Mouse (Mus musculus): ENCODE data around the gene Gpd1l. TPM values are rescaled to one million over a fixed set of nuclear protein-coding genes. Genes with fewer than 3 reads are reported as not detected.
"Not testable (repeated sequence)": the region's sequence is repeated elsewhere in the genome, so short reads cannot be mapped to it uniquely, and the experiment has no call there.

The Gpd1l gene
- 13.6 and 15.2 TPM in 2 replicates for polyA plus RNA-seq (2016; fragmentation: Nextera tagmentation; extraction: Ambion mirVana)

DNA sequence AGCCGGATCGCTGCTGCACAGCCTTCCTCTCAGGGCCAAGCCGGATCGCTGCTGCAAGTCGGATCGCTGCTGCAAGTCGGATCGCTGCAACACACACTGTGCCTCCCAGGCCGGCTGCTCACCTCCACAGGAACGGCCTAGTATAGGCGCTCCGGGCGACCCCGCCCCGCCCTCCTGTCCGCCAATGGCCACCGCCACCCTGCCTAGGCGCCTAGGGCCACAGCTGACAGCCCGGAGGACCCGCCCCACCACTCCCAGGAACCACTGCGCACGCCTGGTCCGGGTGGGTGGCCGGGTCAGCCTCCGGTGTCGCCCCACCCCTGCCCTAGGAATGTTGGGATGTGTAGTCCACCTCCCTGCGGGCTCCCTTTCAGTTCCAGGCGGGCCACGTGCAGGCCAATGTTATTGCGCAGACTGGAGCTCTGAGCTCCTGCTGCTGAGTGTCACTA lies at the start of gene Gpd1l:
TSS of gene Gpd1l (minus strand) at position 265 of the 449 bp plus-strand sequence.
- no peaks in the 10 kb centered on the region for H3K9me3 ChIP-seq (replicated peaks)
- H3K27me3 ChIP-seq (ENCODE audit: low read depth, poor library complexity, severe bottlenecking): peaks cover 11% of the 10 kb centered on the region
- H3K4me1 ChIP-seq: peaks cover 32% of the 10 kb centered on the region
- under 1% methylated on average over 30 of the region's 30 CpGs for WGBS
- peak within 1 kb of the TSS; percentile 76 for H3K4me3 ChIP-seq
- DNase-seq (ENCODE audit: low spot score): peak; percentile 97
- H3K36me3 ChIP-seq: no peaks in the 10 kb centered on the region
- H3K27ac ChIP-seq (replicated peaks): peak within 1 kb of the TSS; percentile 83

DNA sequence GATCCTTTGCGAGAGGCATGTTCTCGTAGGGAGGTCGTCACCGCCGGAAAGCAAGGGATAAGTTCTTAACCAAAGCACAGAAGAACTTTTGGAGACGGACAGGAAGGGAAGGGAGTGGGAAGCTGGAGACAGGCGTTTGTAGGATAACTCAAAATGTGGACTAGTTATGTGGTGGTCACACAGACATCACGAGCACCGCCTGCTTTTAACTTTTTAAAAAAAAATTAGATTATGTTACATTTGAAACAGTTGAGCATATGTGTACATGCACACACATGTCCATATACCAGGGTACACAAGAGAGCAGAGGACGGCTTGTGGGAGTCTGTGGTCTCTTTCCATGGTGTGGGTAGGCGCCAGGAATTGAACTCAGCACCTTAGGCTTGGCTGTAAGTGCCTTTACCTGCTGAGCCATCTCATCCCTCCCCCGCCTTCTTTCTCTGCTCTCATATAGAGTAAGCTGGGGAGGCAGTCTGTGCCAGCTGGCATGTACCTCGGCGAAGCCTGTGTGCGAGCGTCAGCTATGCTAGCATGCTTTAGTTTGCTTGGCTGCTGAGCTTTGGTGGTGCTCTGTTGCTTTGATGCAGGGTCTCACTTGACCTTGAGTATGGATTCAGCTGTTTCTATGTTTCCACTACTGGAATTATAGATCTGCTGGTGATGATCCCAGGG lies 49.0 kb upstream of the Gpd1l start, which contains the start of gene Rps27rt:
TSS of gene Rps27rt (minus strand) at position 51 of the 672 bp plus-strand sequence.
- H3K4me3 ChIP-seq: no peak within 1 kb of the TSS
- WGBS: 93% methylated on average over 16 of the region's 16 CpGs
- H3K36me3 ChIP-seq: no peaks in the 10 kb centered on the region
- H3K27me3 ChIP-seq (ENCODE audit: low read depth, poor library complexity, severe bottlenecking): peaks cover 25% of the 10 kb centered on the region
- H3K9me3 ChIP-seq (replicated peaks): 0 out of 2 replicates have a peak, but pooled peaks cover 4% of the 10 kb centered on the region
- peaks cover 22% of the 10 kb centered on the region for H3K4me1 ChIP-seq
- H3K27ac ChIP-seq (replicated peaks): no peak within 1 kb of the TSS
- no peak for DNase-seq (ENCODE audit: low spot score)

DNA sequence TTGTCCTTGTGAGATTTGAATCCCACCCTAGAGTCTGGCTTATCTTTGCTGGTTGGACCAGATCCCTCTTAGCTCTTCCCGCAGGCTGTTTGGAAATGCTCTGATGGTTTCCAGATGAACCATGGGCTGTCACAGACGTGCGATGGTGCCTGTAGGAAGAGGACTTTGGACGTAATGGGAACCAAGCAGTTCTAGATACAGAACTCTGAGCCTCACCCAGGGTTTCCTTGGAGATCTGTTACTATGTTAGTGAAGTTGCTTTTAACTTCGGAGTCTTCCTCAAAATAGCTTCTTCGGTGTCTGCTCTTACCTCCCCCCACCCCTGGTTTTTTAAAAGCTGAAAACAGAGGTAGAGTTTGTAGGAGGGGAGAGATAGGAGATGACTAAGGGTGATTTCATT lies 46.2 kb upstream of the Gpd1l start:
- H3K9me3 ChIP-seq (replicated peaks): 0 out of 2 replicates have a peak, but pooled peaks cover 4% of the 10 kb centered on the region
- peaks cover 50% of the 10 kb centered on the region for H3K27me3 ChIP-seq (ENCODE audit: low read depth, poor library complexity, severe bottlenecking)
- no peaks in the 10 kb centered on the region for H3K36me3 ChIP-seq
- H3K27ac ChIP-seq (replicated peaks): no peak overlapping the region
- no peak overlapping the region for H3K4me3 ChIP-seq
- WGBS: 74% methylated on average over 6 of the region's 6 CpGs
- H3K4me1 ChIP-seq: peaks cover 25% of the 10 kb centered on the region
- no peak for DNase-seq (ENCODE audit: low spot score)

DNA sequence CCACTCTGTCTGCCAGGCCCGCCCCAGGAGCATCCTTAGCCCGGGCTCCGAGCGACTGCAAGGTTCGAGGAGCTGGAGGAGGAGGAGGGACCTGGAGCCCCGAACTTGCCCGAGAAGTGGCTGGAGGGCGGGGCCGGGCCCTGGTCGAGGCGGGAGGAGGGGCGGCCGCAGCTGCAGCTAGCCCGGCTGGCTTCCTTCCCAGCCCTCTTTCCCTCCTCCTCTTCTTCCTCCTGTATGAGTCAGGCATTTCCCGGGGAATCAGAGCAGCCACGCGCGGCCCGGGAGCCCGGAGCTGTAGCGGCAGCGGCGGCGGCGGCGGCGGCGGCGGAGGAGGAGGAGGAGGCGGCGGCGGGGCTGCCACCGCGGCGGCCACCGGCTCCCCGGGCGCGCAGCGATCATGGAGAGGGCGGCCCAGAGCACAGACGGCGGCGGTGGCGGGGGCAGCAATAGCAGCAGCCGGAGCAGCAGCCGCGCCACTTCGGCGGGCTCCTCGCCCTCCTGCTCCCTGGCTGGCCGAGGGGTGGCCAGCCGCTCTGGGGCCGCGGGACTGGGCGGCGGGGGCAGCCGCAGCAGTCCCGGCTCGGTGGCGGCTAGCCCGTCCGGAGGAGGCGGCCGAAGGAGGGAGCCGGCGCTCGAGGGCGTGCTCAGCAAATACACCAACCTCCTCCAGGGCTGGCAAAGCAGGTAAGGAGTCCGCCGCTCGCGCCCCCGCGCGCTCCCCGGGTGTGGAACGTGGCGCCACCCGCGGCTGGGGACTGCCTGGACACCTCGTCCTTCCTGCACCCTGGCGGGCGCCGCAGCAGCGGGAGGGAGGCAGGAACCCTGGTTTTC lies 44.7 kb upstream of the Gpd1l start, which contains the start of gene Osbpl10:
TSS of gene Osbpl10 (plus strand) at position 289 of the 831 bp plus-strand sequence.
- WGBS: under 1% methylated on average over 75 of the region's 86 CpGs
- Histone ChIP-seq H3K27ac (replicated peaks) (peak within 1 kb of the TSS; percentile 91), H3K9me3 (replicated peaks) (no peaks in the 10 kb centered on the region), H3K4me1 (peaks cover 25% of the 10 kb centered on the region), H3K36me3 (no peaks in the 10 kb centered on the region), H3K4me3 (peak within 1 kb of the TSS; percentile 83), H3K27me3 (ENCODE audit: low read depth, poor library complexity, severe bottlenecking) (peaks cover 50% of the 10 kb centered on the region)
- peak; percentile 81 for DNase-seq (ENCODE audit: low spot score)

DNA sequence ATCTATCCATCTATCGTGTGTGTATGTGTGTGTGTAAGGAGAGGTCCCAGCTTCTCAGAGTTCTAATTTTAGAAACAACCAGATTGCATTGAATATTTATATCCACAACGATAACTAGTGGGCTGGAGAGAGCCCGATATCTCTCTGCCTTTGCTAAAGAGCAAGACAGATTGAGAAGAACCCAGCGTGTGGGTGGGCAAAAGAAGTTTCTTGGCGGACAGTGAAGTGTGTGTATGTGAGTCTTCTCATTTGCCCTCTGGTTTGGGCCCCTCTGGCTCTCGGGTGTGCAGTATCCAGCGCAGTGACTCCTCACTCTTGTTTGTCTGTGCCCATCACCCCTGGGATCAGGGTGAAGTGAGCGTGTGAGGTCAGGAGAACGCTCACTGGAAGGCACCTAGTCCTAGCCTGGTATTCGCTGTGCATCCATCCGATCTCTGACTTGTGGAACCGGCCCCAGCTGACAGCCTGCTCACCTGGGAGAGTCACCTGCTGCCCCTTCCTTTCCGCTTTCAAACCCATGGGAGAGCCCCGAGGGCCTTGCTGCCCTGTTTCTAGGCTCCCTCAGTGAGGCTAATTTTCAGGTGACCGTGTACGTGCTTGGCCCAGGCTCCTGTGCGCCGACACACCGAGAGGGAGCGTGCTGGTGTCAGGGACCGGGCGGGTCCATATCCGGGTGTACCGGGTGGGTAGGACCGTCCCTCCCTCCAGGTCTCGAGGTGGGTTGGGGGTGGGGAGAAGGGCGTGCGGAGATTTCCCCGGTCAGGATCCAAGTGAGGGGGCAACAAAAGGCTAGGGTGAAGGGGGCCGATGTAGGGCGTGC lies 43.9 kb upstream of the Gpd1l start:
- peak overlapping the region; percentile 91 for H3K27ac ChIP-seq (replicated peaks)
- H3K9me3 ChIP-seq (replicated peaks): no peaks in the 10 kb centered on the region
- DNase-seq (ENCODE audit: low spot score): no peak
- peaks cover 25% of the 10 kb centered on the region for H3K4me1 ChIP-seq
- WGBS: 9% methylated on average over 30 of the region's 31 CpGs
- H3K4me3 ChIP-seq: peak overlapping the region; percentile 83
- H3K27me3 ChIP-seq (ENCODE audit: low read depth, poor library complexity, severe bottlenecking): peaks cover 50% of the 10 kb centered on the region
- H3K36me3 ChIP-seq: no peaks in the 10 kb centered on the region

DNA sequence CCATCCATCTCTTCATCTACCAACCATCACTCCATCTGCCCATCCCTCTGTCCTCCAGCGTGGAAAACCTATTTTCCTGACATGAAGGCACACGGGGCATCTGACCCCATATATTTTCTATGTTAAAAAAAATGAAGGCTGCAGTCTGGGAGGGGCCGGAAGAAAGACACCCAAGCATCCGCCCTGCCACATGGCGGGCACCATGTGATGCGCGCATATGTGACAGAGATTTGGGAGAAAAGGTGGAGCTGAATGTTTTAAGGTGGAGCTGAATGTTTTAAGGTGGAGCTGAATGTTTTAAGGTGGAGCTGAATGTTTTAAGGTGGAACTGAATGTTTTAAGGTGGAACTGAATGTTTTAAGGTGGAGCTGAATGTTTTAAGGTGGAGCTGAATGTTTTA lies 32.5 kb upstream of the Gpd1l start:
- 87% methylated on average over 7 of the region's 7 CpGs for WGBS
- H3K27me3 ChIP-seq (ENCODE audit: low read depth, poor library complexity, severe bottlenecking); H3K36me3 ChIP-seq; H3K27ac ChIP-seq (replicated peaks); H3K4me3 ChIP-seq; DNase-seq (ENCODE audit: low spot score); H3K9me3 ChIP-seq (replicated peaks); H3K4me1 ChIP-seq: not testable (repeated sequence)

DNA sequence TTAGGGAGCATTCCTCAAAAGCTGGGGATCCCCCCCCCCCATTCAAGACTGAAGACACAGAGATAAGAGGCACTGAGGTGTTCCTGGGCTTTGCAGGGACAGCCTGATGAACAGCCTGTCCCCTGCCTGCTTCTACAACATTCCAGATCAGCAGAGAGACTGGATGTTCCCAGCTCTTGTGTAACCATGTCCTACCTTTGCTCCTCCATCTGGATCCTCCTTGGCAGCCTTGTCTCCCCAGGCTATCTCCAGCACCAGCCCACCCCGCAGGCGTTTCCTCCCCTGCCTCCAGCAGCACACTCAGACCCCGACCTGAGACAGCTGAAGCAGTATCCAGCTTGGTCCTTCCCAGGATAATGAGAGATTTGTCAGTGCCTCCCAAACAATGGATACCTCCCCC lies 30.3 kb upstream of the Gpd1l start:
- Histone ChIP-seq H3K4me3 (no peak overlapping the region), H3K9me3 (replicated peaks) (peaks cover 4% of the 10 kb centered on the region; the same call in 1 of the 2 replicates), H3K27me3 (ENCODE audit: low read depth, poor library complexity, severe bottlenecking) (no peaks in the 10 kb centered on the region), H3K4me1 (peaks cover 4% of the 10 kb centered on the region; the same call in 1 of the 2 replicates), H3K27ac (replicated peaks) (no peak overlapping the region), H3K36me3 (no peaks in the 10 kb centered on the region)
- DNase-seq (ENCODE audit: low spot score): no peak
- 60% methylated on average over 3 of the region's 3 CpGs for WGBS

DNA sequence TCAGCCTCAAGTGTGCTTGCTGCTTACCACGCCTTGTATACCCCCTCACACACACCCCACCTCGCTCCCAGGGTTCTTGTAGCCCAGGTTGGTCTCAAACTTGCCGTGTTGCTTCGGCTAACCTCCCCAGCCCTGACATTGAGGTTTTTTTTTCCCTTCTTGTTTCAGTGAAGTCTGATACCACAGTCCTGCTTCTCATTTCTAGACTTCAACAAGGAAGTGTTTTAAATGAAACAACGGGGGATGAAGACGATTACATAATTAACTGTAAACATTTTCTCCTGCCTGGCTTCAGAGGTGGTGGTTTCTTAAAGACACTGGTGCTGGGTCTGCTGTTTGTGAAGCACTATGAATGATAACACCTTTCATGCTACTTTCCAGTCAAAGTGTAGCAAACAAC lies 27.1 kb upstream of the Gpd1l start:
- H3K9me3 ChIP-seq (replicated peaks): peaks cover 4% of the 10 kb centered on the region; the same call in 1 of the 2 replicates
- H3K36me3 ChIP-seq: no peaks in the 10 kb centered on the region
- peaks cover 4% of the 10 kb centered on the region; the same call in 1 of the 2 replicates for H3K4me1 ChIP-seq
- no peaks in the 10 kb centered on the region for H3K27me3 ChIP-seq (ENCODE audit: low read depth, poor library complexity, severe bottlenecking)
- whole genome bisulfite sequencing: 88% methylated on average over 6 of the region's 6 CpGs
- no peak for DNase-seq (ENCODE audit: low spot score)
- H3K27ac ChIP-seq (replicated peaks): no peak overlapping the region
- H3K4me3 ChIP-seq: no peak overlapping the region

DNA sequence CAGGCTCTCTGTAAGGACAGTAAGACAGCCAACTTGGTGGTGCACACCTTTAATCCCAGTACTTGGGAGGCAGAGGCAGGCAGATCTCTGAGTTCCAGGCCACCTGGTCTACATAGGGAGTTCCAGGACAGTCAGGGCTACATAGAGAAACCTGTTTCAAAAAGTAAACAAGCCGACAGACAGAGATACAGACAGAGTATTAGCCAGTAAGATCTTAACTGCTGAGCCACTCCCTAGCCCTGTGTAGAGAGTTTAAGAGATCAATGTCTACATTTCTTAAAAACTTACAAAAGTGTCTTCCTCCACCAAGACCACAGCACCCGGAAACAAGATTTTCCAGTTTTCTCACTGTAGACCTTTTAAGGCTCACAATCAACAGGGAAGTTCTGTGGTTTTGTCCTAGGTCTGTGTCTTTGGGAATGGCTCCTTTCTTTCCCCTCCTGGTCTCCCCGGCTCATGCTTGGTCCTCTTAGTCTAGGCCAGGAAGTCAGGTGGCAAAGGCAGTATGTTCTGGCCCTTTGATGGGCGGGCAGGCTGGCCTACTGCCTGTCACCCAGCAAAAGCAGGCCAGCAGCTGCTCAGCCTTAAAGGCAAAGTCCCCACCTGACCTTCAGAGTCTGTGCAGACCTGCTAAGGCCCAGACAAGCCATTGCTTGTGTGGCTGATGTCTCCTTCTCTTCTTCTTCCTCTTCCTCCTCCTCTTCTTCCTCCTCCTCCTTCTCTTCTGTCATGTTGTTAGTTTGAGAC lies 26.4 kb upstream of the Gpd1l start:
- no peak for DNase-seq (ENCODE audit: low spot score)
- Histone ChIP-seq H3K9me3 (replicated peaks) (peaks cover 4% of the 10 kb centered on the region; the same call in 1 of the 2 replicates), H3K4me1 (peaks cover 4% of the 10 kb centered on the region; the same call in 1 of the 2 replicates), H3K36me3 (no peaks in the 10 kb centered on the region), H3K27me3 (ENCODE audit: low read depth, poor library complexity, severe bottlenecking) (no peaks in the 10 kb centered on the region), H3K27ac (replicated peaks) (no peak overlapping the region), H3K4me3 (no peak overlapping the region)
- 81% methylated on average over 4 of the region's 4 CpGs for WGBS

DNA sequence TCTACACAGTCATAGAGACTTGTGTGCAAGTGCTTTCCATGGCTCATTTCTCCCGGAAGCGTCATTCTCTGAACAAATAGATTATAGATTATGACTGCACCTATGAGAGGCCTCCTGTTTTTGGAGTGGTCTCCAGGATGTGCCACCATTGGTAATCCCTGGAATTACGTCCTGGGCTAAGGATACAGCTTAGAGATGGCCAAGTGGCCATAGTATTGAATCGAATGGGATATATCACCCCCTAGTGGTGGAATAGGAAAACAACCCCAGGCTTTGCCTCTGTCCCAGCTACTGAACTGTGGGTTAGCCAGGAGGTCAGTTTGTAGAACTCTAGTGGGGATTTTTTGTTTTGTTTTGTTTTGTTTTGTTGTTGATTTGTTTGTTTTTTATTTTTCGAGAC lies 23.2 kb upstream of the Gpd1l start:
- 47% methylated on average over 5 of the region's 5 CpGs for WGBS
- Histone ChIP-seq H3K27ac (replicated peaks) (no peak overlapping the region), H3K27me3 (ENCODE audit: low read depth, poor library complexity, severe bottlenecking) (no peaks in the 10 kb centered on the region), H3K9me3 (replicated peaks) (peaks cover under 1% of the 10 kb centered on the region; the same call in 1 of the 2 replicates), H3K36me3 (no peaks in the 10 kb centered on the region), H3K4me3 (no peak overlapping the region), H3K4me1 (no peaks in the 10 kb centered on the region)
- peak; percentile 39 for DNase-seq (ENCODE audit: low spot score)

DNA sequence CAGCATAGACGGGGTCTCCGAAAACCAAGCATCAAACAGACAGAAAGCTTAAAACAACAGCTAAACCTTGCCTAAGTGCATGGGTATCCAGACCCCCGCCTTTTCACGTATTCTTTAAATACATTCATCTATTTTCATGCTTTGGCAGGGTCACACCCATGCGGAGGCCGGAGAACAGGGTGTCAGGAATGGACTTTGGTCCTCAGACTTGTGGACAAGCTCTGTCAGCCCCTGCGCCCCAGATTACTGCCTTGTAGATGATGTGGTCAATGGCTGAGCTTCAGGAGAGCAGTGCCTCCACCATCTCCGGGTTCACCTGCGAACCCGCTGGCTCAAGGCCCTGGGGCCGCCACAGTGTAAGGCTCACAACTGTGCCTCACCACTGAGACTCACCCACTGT lies 21.6 kb upstream of the Gpd1l start:
- no peak for DNase-seq (ENCODE audit: low spot score)
- WGBS: 93% methylated on average over 11 of the region's 11 CpGs

More for the DNA sequence above, 21.6 kb upstream of the Gpd1l start:
- Histone ChIP-seq H3K4me1 (0 out of 2 replicates have a peak, but pooled peaks cover 2% of the 10 kb centered on the region), H3K9me3 (replicated peaks) (no peaks in the 10 kb centered on the region), H3K27ac (replicated peaks) (no peak overlapping the region), H3K27me3 (ENCODE audit: low read depth, poor library complexity, severe bottlenecking) (no peaks in the 10 kb centered on the region), H3K36me3 (no peaks in the 10 kb centered on the region), H3K4me3 (no peak overlapping the region)
